Mouse (Mus musculus): ENCODE data around the gene Sept6.

Gene Sept6

DNA sequence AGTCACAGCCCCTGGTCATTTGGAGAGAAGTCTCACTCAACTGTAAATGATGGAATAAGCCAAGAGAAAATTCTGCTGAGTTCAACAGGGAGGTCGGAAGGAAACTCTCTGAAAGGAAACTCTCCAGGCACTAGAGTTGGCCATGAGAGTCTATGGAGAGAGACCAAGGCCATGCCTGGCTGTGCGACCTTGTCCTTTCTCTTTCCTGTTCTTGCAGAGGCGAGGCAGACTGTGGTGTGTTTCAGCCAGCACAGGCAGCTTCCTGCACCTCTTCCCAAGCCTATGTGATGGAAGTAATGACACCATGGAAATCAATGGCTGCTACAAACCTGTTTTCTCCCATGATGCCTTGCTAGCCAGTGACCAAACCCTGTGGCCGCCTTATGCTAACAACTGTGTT is 20.4 kb downstream of the Sept6 start:
- no peak for DNase-seq (ENCODE audit: low read depth)

DNA sequence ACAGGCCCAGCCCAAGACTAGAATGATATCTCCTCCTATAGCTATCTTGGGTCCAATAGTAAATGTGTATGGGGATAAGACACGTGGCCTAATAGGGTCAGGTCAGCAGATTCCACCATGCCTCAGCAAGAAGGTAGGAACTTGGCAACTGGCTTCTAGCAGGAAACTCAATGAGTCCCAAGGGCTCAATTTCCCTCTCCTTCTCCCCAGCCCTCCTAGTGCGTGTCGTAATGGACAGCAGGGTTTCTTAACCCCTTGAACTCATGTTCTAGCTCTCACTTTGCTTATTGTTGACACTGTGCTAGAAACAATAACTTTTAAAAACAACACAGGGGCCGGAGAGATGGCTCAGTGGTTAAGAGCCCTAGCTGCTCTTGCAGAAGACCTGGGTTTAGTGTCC is 22.1 kb downstream of the Sept6 start:
- no peak for DNase-seq (ENCODE audit: low read depth)

DNA sequence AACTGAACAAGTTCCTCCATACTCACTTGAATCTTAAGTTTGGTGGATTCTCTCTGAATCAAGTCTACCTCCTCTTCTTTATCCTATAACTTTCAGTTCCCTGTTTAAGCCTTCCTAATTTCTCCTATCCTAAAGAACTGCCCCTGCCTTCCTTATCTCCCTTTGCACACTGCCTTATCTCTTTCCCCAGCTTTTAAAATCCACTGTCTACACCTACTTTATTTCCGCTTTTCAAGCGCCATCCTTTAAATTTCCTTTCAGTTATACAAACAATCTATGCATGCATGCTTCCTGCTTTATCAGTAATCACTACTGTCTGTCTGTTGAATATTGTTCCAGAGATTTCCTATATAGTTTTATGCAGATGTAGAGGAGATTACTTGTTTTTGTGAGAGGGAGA is 34.9 kb downstream of the Sept6 start:
- DNase-seq (ENCODE audit: low read depth), result no peak

DNA sequence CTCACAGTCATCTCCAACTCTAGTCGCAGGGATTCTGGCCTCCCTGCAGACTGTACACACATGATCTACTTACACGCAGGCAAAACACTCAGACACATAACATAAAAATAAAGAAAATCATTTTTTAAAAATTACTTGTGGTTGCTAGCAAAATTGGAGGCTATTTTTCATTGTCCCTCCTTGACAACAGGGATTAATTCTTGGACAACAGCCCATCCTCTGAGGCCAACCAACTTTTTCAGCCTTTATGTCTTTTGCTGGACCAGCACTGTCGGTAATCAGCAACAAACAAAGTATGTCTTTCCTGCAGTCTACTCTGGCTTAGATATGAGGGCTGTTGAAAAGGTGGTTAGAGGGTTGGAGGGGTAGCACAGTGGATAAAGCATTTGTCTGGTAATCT is 50.5 kb downstream of the Sept6 start:
- no peak for DNase-seq (ENCODE audit: low read depth)

DNA sequence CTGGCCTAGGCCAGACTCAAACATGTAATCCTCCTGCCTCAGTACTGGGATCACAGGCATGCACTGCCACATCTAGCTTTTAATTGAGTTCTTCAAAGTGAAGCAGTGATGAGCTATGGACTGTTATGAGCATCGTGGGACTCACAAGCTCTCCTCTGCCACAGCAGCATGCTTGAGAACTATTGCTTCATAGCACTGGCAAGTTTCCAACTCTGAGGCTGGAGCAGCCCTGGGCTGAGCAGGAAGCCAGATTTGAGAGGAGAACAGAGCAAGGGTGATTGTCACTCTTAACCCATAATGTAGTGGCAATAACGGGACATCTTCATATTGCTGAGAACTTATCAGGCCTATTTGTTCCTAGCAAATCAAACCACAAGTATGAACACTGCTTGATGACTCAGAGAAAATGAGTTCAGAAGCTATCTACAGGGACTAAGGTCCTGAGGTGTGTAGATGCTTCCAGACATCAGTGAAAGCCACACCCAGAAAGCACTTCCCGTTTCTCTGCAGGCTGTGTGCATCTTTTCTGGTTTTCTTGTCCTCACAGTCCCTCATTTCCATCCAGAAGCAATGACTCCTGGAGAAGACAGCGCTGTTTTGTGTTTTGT is 51.7 kb downstream of the Sept6 start:
- no peak for DNase-seq (ENCODE audit: low read depth)

DNA sequence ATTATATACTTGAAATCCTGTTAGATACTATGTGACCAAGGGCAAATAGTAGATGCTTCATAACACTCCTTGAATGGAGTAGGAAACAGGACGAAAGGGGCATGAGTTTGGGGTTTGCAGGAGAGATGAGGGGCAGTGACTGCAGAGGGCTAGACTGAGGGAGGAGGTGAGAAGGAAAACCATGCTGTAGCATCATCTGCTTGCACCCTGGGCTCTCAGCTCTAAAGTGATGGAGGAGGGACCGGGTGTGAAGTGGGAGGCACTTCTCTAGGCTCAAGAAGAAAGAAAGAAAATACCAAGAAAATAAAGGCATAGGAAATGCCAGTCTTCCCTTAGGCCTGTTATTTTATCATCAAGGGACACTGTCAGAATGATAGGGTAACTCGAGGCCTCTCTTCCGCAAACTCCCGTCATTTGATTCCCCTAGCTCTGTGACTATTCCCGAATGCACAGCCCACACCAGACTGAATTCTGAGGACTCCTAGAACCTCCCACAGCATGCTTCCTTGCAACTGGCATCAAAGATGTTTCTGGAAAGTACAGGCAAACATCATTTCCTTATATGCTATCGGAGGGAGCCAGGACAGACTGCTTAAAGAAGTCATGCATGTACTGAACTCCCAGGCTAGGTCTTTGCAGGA is 56.1 kb downstream of the Sept6 start:
- DNase-seq (ENCODE audit: low read depth), result no peak

DNA sequence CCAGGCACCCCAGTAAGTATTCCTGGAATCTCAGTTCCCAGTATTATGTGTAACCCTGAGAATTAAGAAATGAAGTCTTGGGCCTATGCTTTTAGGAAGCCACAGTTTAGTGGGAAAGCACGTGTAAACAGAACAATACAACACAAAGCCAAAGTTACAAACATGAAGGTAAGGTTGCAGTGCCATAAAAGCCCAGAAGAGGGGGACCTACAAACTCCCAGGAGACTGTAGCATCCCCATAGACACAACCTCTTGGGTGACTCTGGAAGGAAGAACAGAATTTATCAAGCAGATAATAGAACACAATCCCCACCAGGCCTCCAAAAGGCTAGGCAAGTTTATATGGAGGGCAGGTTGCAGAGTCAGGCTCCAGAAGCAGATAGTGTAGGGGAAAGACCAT is 61.0 kb downstream of the Sept6 start:
- peak; percentile 44 for DNase-seq (ENCODE audit: low read depth)

DNA sequence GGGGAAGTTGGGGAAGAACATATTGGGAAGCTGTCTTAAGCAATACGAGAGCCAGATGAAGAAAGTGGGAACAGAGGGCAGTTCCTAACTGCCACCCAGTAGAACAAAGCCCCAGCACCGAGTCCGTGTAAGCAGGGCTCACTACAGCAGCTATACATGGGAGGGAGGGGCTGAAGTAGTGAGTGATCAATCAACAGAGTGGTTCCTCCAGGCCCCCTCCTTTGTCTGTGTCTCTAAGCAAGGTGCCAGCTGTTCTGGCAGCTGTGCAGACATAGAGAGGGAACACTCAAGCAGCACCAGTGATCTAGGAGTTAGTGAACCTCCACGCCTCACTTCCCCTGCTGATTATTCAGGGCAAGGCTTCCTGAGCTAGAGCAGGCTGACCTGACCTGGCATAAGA is 61.9 kb downstream of the Sept6 start:
- no peak for DNase-seq (ENCODE audit: low read depth)

DNA sequence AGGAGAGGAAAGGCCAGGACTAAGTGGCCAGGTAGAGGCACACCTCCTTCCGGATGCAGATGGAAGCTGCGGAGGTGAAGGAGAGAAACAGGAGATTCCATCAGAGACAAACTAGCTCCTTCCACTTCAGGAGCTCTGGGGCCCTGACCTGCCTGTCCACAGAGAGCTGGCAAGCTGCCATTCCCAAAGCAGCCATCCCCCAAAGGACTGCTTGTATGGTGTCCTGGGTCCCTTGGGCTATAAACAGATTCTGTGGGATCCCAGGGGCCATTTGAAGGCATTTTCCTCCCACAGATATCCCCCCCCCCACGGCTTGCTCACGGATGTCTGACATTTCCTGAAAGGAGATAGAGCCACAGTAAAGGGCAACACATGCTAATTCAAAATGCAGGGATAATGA is 62.8 kb downstream of the Sept6 start:
- no peak for DNase-seq (ENCODE audit: low read depth)

DNA sequence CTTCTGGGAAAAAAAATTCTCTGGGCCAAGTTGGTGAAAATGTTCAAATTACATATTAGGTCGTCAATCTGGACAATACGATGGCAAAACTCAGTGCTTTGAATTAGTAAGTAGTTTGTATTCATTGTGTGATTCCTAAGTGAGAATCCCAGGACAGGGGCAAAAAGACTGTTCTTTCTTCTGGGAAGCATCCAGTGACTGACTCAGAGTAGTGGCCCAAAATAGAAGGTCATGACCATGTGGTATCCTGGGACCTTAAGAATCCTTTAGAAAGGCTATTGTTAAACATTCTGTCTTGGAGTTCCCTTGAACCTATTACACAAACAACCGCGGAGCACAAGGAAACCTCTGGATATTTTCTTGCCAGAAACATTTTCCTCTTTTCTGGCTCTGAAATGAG is 70.2 kb downstream of the Sept6 start:
- DNase-seq (ENCODE audit: low read depth), result no peak

DNA sequence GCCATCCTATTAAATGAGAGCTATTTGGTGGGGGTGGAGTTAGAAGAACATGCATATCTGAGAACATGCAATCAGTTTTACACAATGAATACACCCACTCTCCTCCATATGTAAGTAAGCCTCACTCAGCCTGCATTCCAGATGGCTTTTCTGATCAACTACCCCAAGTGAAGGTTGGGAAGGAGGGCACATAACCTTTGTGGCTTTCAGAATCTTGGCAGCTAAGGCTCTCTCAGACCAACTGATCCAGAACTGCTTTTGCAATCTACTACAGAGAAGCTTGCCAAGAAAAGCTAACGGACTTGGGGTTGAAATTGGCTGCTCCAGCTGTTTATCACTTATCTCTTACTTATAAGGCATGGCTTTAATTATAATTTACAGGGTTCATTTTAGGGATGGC is 73.8 kb downstream of the Sept6 start:
- no peak for DNase-seq (ENCODE audit: low read depth)

DNA sequence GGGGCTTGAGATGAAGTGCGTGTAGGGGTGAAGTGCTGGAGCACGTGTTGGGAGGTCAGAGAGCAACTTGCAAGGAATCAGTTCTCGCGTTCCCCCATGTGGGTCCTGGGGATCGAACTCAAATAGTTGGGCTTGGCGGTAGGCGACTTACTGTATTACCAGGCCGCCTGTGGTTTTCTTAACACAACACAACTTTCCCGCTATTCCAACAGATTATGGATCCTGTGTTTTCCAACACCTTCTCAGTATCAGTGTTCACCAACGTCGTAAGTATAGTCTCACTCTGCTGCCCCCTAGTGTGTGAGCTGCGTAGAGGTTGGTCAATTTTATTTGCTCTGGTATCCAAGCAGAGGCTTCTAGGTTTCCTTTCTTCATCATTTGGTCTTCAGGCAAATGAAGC is 80.3 kb downstream of the Sept6 start:
- peak; percentile 66 for DNase-seq (ENCODE audit: low read depth)

DNA sequence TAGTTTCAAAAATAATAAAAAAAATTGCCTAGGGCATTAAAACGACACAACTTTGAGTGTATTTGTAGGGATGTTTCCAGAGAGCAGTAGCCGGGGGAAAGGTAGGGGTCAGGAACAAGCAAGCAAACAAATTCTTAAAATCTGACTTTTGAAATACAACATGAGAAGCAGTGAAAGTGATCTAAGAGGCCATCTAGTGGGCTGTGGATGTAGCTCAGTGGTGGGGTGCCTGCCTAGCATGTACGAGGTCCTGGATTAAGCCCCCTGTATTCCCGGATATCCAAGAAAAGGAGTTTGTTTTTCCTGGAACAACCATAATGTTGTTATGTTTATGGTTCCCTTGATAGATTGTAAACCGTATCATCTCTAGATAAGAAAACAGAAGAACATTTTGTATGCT is 85.1 kb downstream of the Sept6 start:
- DNase-seq (ENCODE audit: low read depth), result no peak

DNA sequence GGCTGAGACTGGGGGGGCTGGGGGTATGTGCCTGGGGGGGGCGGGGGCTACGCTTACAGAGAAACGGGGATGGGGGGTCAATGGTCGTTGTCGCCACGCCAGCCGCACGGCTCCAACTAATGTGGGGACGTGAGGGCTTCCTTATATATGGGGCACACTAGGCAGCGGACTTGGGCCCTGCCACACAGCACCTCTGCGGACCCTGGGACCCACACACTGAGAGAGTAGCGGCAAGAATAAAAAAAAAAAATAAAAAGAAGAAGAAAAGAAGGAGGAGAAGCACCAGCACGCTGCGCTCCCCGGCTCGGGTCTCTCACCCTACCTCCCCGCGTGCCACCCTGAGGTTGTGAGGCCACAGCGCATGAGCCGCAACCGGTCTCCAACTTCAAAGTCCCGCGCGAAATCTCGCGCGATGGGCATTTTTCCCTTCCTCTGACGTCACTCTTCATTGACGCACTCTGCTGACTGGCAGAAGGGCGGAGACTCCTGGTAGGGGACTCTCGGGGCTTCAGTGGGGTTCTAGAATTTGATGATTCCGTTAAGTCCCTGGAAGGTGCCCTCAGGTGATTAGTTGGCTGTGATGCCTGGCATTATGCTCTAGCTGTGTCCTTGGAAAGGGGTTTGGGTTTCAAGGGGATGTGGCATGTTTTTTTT is 88.4 kb downstream of the Sept6 start:
- DNase-seq (ENCODE audit: low read depth), result peak; percentile 95

DNA sequence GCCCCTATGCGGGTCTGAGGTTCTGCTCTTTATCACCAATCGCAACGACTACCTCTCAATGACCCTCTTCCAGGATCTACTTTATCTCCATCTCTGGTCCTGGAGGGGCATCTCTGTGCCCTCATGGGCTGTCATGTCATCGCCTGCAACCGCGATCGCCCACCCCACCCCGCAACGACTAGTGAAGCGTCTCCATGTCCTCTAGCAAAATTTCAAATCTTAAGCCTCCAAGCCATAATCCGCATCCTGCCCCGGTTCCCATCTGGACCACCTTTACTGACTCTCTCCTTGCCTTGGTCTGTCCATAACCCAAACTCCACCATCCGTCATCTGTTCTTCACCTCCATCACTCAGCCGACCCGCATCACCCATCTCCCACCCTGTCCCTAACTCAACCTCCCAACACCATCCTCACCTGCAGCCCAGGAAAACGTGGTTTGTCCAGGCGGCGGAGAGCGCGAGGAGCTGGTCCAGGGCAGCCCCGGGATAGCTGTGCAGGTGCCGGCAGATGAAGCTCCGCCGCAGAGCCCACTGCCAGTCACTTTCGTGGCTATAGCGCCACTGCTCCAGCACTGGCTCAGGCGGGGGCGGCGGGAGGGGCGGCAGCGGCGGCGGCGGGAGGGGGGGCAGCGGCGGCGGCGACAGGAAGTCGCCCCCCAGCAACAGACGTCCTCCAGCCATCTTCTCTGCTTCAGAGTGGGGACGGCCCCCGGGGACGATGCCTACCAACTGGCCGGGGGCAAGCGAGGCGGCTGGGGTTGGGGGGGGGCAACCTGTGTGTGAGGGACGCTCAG is 89.1 kb downstream of the Sept6 start, which contains the start of gene Nkrf:
Gene Nkrf (minus strand): TSS at position 579 of the 794 bp plus-strand sequence.
- DNase-seq (ENCODE audit: low read depth), result peak; percentile 64

DNA sequence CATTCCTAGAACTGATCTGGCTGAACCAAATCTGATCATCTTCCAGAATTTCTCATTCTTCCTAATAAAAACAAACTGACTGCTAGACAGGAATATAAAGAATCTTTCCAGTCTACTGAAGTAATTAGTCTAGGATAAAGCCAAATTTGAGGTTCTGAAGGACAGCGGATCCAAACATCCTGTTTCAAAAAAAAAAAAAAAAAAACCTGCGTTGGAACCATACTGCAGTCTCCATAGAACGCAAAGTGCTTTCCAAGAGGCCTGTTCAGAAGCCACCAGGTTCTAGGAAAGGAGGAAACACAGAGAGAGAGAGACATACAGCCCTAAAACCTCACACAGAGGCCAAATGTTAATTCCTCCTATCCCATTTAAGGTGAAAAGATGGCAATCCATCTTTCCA is 89.9 kb downstream of the Sept6 start:
- DNase-seq (ENCODE audit: low read depth), result no peak

DNA sequence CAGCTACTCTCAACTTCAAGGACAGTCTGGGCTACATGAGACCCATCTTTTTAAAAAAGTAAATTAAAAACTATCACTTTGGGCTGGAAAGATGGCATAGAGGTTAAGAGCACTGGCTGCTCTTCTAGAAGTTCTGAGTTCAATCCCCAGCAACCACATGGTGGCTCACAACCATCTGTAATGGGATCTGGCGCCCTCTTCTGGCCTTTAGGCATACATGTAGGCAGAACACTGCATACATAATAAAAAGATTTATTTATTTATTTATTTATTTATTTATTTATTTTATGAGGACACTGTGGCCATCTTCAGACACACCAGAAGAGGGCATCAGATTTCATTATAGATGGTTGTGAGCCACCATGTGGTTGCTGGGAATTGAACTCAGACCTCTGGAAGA is 92.7 kb downstream of the Sept6 start:
- DNase-seq (ENCODE audit: low read depth), result peak; percentile 73

DNA sequence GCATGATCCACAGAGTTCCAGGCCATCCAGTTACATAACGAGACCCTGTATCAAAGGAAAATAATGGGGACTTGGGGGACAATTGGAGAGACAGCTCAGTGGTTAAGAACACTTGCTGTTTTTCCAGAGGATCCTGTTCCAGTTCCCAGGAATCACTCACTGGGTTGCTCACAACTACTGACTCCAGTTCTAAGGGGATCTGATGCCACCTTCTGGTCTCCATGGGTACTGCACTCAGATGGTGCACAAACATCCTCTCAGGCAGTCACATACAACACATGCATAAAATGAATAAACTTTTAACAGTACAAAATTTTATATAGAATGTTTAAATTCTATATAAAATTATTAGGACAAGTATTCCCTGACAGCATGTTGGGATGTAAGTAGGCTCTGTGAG is 106.9 kb downstream of the Sept6 start:
- peak; percentile 58 for DNase-seq (ENCODE audit: low read depth)

DNA sequence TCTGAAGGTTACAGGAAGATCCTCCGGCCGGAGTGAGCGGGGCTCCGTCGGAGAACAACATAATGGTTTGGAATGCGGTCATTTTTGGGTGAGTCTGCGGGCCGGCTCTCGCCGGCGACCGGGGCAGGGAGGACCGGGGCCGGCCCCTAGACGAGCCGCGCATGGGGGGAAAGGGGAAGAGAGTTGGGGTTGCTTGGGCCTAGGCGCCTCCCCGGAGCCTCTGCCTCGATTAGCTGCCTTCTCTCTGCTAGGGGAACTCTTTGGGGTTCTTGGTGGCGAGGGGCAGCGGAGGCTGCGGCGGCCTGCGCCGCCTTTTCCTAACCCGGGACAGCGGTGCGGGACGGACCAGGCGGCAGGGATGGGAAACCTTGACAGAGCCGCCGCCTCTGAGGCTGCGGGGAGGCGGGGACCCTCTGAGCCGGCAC is 116.9 kb downstream of the Sept6 start:
- no peak for DNase-seq (ENCODE audit: low read depth)

DNA sequence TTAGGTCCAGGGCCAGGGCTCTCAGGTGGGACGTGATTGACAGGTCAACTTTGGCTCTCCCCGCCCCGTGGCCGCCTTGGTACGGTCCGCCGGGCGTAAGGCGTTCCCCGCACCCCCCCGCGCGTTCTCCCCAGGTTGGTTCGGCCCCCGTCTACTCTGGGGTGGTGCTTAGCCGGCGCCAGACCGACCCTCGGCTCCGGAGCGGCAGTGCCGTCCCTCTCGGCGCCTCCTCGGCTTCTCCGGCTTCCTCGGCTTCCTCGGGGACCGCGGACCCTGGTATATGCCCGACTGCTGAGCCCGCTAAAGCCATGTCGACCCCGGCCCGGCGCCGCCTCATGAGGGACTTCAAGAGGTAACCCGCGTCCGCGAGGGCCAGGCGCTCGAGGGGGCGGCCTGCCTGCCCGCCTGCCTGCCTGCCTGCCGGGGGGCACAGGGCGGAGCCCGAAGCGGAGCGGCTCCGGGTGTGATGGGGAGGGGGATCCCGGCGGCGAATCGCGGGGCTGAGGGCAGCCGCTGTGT is 117.4 kb downstream of the Sept6 start:
- peak; percentile 90 for DNase-seq (ENCODE audit: low read depth)

DNA sequence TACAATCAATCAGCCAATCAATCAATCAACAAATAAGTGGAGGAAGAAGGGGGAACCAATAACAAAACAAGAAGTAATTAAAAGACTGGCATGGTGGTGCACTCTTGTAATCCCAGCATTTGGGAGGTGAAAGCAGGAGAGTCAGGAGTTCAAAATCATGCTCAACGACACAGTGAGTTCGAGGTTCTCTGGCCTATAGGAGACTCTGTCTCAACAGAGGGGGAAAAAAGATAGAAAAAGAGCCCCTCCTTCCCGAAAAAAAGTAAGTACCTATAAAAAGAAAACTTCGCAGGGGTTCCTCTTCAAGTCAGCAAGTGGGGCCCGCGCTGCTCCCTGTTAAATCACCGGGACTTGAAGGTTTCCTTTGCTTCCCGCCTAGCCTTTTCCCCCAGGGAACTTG is 117.8 kb downstream of the Sept6 start, which contains the start of the genes Ube2a and C330007P06Rik:
Gene Ube2a (plus strand): TSS at position 136 of the 400 bp plus-strand sequence.
Gene C330007P06Rik (minus strand): TSS at position 347 of the 400 bp plus-strand sequence.
- DNase-seq (ENCODE audit: low read depth), result no peak

DNA sequence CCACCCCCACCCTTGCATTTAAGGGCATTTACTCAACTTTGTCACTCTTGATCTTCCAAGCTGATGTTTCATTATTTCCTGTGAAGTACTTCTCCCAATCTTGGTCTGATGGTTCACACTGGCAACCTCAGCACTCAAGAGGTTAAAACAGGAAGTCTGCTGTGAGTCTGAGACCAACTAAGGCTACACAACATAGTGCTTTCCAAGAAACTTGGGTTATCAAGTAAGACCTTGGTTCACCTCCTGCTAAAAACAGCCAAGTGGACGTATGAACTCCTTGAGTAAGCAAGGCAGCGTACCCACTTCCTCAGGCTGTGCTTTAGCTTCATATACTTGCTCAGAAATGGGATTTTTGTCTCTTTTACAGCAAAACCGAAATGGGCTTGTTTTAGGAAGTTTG is 121.2 kb downstream of the Sept6 start:
- no peak for DNase-seq (ENCODE audit: low read depth)
